ENCODE assay signal across 8 mouse cellular contexts in genomic region chr4:88550161-88550945, GRCm38 (mm10). TPM values are rescaled to one million over a fixed set of nuclear protein-coding genes. Genes with fewer than 3 reads are reported as not detected.
DNase-seq lines count a peak whose midpoint lies in the region; ATAC-seq and TF ChIP-seq lines count a peak whose summit lies in the region.

No protein-coding gene starts in this region.

- 0 out of 2 replicates have a peak, but pooled peaks cover 4% of the 10 kb centered on the region for H3K4me1 ChIP-seq in embryonic facial prominence, embryonic 10.5 days
- H3K4me1 ChIP-seq in intestine, postnatal 0 days (replicated peaks; ENCODE audit: control insufficient read depth, insufficient read depth, low read length), result no peaks in the 10 kb centered on the region
- H3K4me1 ChIP-seq in midbrain, embryonic 11.5 days (ENCODE audit: control insufficient read depth, insufficient read depth, low read length), result no peaks in the 10 kb centered on the region

- peak overlapping the region; percentile 31; the same call in 1 of the 2 replicates for H3K9ac ChIP-seq in intestine, postnatal 0 days (ENCODE audit: low read depth, low read length)
- no peak overlapping the region for H3K9ac ChIP-seq in midbrain, embryonic 11.5 days (ENCODE audit: low read length)

- ATAC-seq in granulocyte monocyte progenitor cell, adult 5-6 weeks (replicated peaks; ENCODE audit: poor library complexity, severe bottlenecking), result peak; percentile 99
- ATAC-seq in intestine, postnatal 0 days, result peak; percentile 88
- ATAC-seq in midbrain, embryonic 11.5 days (ENCODE audit: low FRiP score), result peak; percentile 70; the same call in 1 of the 2 replicates

- peak; percentile 94 for TF ChIP-seq CTCF in intestine, postnatal 0 days (IDR thresholded peaks at IDR 0.05; ENCODE audit: low read depth)

- H3K36me3 ChIP-seq in embryonic facial prominence, embryonic 10.5 days (replicated peaks), result no peaks in the 10 kb centered on the region
- no peaks in the 10 kb centered on the region for H3K36me3 ChIP-seq in intestine, postnatal 0 days (ENCODE audit: control insufficient read depth, insufficient read depth)
- H3K36me3 ChIP-seq in midbrain, embryonic 11.5 days (ENCODE audit: control insufficient read depth, insufficient read depth, low read length), result no peaks in the 10 kb centered on the region

- H3K9me3 ChIP-seq in embryonic facial prominence, embryonic 10.5 days, result no peaks in the 10 kb centered on the region
- no peaks in the 10 kb centered on the region for H3K9me3 ChIP-seq in intestine, postnatal 0 days (ENCODE audit: control insufficient read depth)
- no peaks in the 10 kb centered on the region for H3K9me3 ChIP-seq in midbrain, embryonic 11.5 days (ENCODE audit: control insufficient read depth, low read length)

- peak overlapping the region; percentile 41 for H3K4me3 ChIP-seq in embryonic facial prominence, embryonic 10.5 days
- peak overlapping the region; percentile 43 for H3K4me3 ChIP-seq in intestine, postnatal 0 days (ENCODE audit: low read depth, low read length)
- no peak overlapping the region for H3K4me3 ChIP-seq in midbrain, embryonic 11.5 days (ENCODE audit: low read depth, low read length)

- no peak overlapping the region for H3K27ac ChIP-seq in embryonic facial prominence, embryonic 10.5 days (replicated peaks)
- H3K27ac ChIP-seq in intestine, postnatal 0 days (ENCODE audit: low read depth, low read length), result no peak overlapping the region
- H3K27ac ChIP-seq in midbrain, embryonic 11.5 days (ENCODE audit: low read depth, low read length), result no peak overlapping the region

- intact Hi-C loops in left cerebral cortex, postnatal 4 days (cut with DNase I), result no loop called here

- H3K4me2 ChIP-seq in intestine, postnatal 0 days (replicated peaks; ENCODE audit: low read depth), result peak overlapping the region; percentile 78
- peak overlapping the region; percentile 26 for H3K4me2 ChIP-seq in midbrain, embryonic 11.5 days

- WGBS in embryonic facial prominence, embryonic 10.5 days, result 33% methylated on average over 22 of the region's 22 CpGs
- 25% methylated on average over 22 of the region's 22 CpGs for WGBS in intestine, postnatal 0 days
- 36% methylated on average over 22 of the region's 22 CpGs for WGBS in midbrain, embryonic 11.5 days

- no peaks in the 10 kb centered on the region for H3K27me3 ChIP-seq in embryonic facial prominence, embryonic 10.5 days (replicated peaks; ENCODE audit: low read depth, poor library complexity, severe bottlenecking)
- H3K27me3 ChIP-seq in intestine, postnatal 0 days (replicated peaks; ENCODE audit: control insufficient read depth, insufficient read depth, low read length), result no peaks in the 10 kb centered on the region
- no peaks in the 10 kb centered on the region for H3K27me3 ChIP-seq in midbrain, embryonic 11.5 days (ENCODE audit: control insufficient read depth, insufficient read depth, low read length)

- peak; percentile 82 for DNase-seq in 3134 (ENCODE audit: extremely low read depth, insufficient read length, low spot score)
- DNase-seq in adrenal gland, postnatal 10 days, result peak; percentile 87
- peak; percentile 79 for DNase-seq in embryonic facial prominence, embryonic 10.5 days (ENCODE audit: low spot score)
- DNase-seq in left cerebral cortex, postnatal 4 days, result peak; percentile 69
- DNase-seq in midbrain, embryonic 11.5 days (ENCODE audit: low spot score, missing footprints), result peak; percentile 96
- DNase-seq in right cerebral cortex, postnatal 4 days, result peak; percentile 59

RNA-seq across cellular contexts. Expression of gene Ifna15, which starts 7.7 kb away (rescaled TPM):
- total RNA-seq in adrenal gland, postnatal 10 days (2021), result not detected
- polyA plus RNA-seq in embryonic facial prominence, embryonic 10.5 days (2016; fragmentation: Nextera tagmentation; extraction: Ambion mirVana), result not detected in 2 replicates
- total RNA-seq in granulocyte monocyte progenitor cell, adult 5-6 weeks (2014; fragmentation: Nextera tagmentation), result not detected in 2 replicates
- total RNA-seq in granulocyte monocyte progenitor cell, adult 5-6 weeks (2017), result not detected in 2 replicates
- not detected in 2 replicates for polyA plus RNA-seq in intestine, postnatal 0 days (2015; fragmentation: Nextera tagmentation; extraction: Ambion mirVana)
- not detected for total RNA-seq in left cerebral cortex, postnatal 4 days (2021)
- not detected in 2 replicates for polyA plus RNA-seq in midbrain, embryonic 11.5 days (2014; fragmentation: Nextera tagmentation; extraction: Ambion mirVana)

RNA-seq across cellular contexts. Expression of gene Ifna14, which starts 21.2 kb away (rescaled TPM):
- not detected for total RNA-seq in adrenal gland, postnatal 10 days (2021)
- polyA plus RNA-seq in embryonic facial prominence, embryonic 10.5 days (2016; fragmentation: Nextera tagmentation; extraction: Ambion mirVana), result not detected in 2 replicates
- total RNA-seq in granulocyte monocyte progenitor cell, adult 5-6 weeks (2014; fragmentation: Nextera tagmentation), result not detected in 2 replicates
- not detected in 2 replicates for total RNA-seq in granulocyte monocyte progenitor cell, adult 5-6 weeks (2017)
- polyA plus RNA-seq in intestine, postnatal 0 days (2015; fragmentation: Nextera tagmentation; extraction: Ambion mirVana), result not detected in 2 replicates
- total RNA-seq in left cerebral cortex, postnatal 4 days (2021), result not detected
- not detected in 2 replicates for polyA plus RNA-seq in midbrain, embryonic 11.5 days (2014; fragmentation: Nextera tagmentation; extraction: Ambion mirVana)

RNA-seq across cellular contexts. Expression of gene Ifnb1, which starts 27.8 kb away (rescaled TPM):
- total RNA-seq in adrenal gland, postnatal 10 days (2021), result not detected
- not detected in 2 replicates for polyA plus RNA-seq in embryonic facial prominence, embryonic 10.5 days (2016; fragmentation: Nextera tagmentation; extraction: Ambion mirVana)
- not detected in 2 replicates for total RNA-seq in granulocyte monocyte progenitor cell, adult 5-6 weeks (2014; fragmentation: Nextera tagmentation)
- total RNA-seq in granulocyte monocyte progenitor cell, adult 5-6 weeks (2017), result not detected in 2 replicates
- polyA plus RNA-seq in intestine, postnatal 0 days (2015; fragmentation: Nextera tagmentation; extraction: Ambion mirVana), result not detected in 2 replicates
- not detected for total RNA-seq in left cerebral cortex, postnatal 4 days (2021)
- not detected in 2 replicates for polyA plus RNA-seq in midbrain, embryonic 11.5 days (2014; fragmentation: Nextera tagmentation; extraction: Ambion mirVana)

RNA-seq across cellular contexts. Expression of gene Ifna9, which starts 41.8 kb away (rescaled TPM):
- total RNA-seq in adrenal gland, postnatal 10 days (2021), result not detected
- not detected in 2 replicates for polyA plus RNA-seq in embryonic facial prominence, embryonic 10.5 days (2016; fragmentation: Nextera tagmentation; extraction: Ambion mirVana)
- total RNA-seq in granulocyte monocyte progenitor cell, adult 5-6 weeks (2014; fragmentation: Nextera tagmentation), result not detected in 2 replicates
- total RNA-seq in granulocyte monocyte progenitor cell, adult 5-6 weeks (2017), result not detected in 2 replicates
- polyA plus RNA-seq in intestine, postnatal 0 days (2015; fragmentation: Nextera tagmentation; extraction: Ambion mirVana), result not detected in 2 replicates
- not detected for total RNA-seq in left cerebral cortex, postnatal 4 days (2021)
- not detected in 2 replicates for polyA plus RNA-seq in midbrain, embryonic 11.5 days (2014; fragmentation: Nextera tagmentation; extraction: Ambion mirVana)

RNA-seq across cellular contexts. Expression of gene Ifna12, which starts 52.8 kb away (rescaled TPM):
- not detected for total RNA-seq in adrenal gland, postnatal 10 days (2021)
- not detected in 2 replicates for polyA plus RNA-seq in embryonic facial prominence, embryonic 10.5 days (2016; fragmentation: Nextera tagmentation; extraction: Ambion mirVana)
- total RNA-seq in granulocyte monocyte progenitor cell, adult 5-6 weeks (2014; fragmentation: Nextera tagmentation), result not detected in 2 replicates
- not detected in 2 replicates for total RNA-seq in granulocyte monocyte progenitor cell, adult 5-6 weeks (2017)
- polyA plus RNA-seq in intestine, postnatal 0 days (2015; fragmentation: Nextera tagmentation; extraction: Ambion mirVana), result not detected in 2 replicates
- not detected for total RNA-seq in left cerebral cortex, postnatal 4 days (2021)
- polyA plus RNA-seq in midbrain, embryonic 11.5 days (2014; fragmentation: Nextera tagmentation; extraction: Ambion mirVana), result not detected in 2 replicates
